Mouse (Mus musculus): ENCODE results near the gene Adi1. TPM values are rescaled to one million over a fixed set of nuclear protein-coding genes. Genes with fewer than 3 reads are reported as not detected.
A peak's percentile ranks its signal among the peaks of the same experiment; 100 is the strongest.

Gene Adi1
- polyA plus RNA-seq, 1 experiment from 2014 or later: 27.0 TPM

GRCm38 (mm10) chr12:28697821-28698595 is 23.0 kb downstream of the Adi1 start:
- WGBS: 74% methylated on average over 14 of the region's 14 CpGs
- Histone ChIP-seq H3K4me3 (replicated peaks) (no peak overlapping the region), H3K27ac (replicated peaks) (no peak overlapping the region), H3K9me3 (replicated peaks) (no peaks in the 10 kb centered on the region), H3K9ac (replicated peaks) (no peak overlapping the region), H3K36me3 (0 out of 2 replicates have a peak, but pooled peaks cover 13% of the 10 kb centered on the region), H3K4me1 (peaks cover 28% of the 10 kb centered on the region), H3K27me3 (replicated peaks) (no peaks in the 10 kb centered on the region), H3K4me2 (no peak overlapping the region)
- ATAC-seq (ENCODE audit: low FRiP score): no peak

- no peak overlapping the region for H3K4me3 ChIP-seq (replicated peaks)
- 0 out of 2 replicates have a peak overlapping the region, but pooled peaks have one; percentile 17 for H3K9ac ChIP-seq (replicated peaks)
- peak overlapping the region; percentile 62 for H3K27ac ChIP-seq (replicated peaks)
- WGBS: 72% methylated on average over 5 of the region's 5 CpGs
- H3K36me3 ChIP-seq: 0 out of 2 replicates have a peak, but pooled peaks cover 13% of the 10 kb centered on the region
- H3K4me2 ChIP-seq: no peak overlapping the region
- H3K4me1 ChIP-seq: peaks cover 29% of the 10 kb centered on the region
- no peaks in the 10 kb centered on the region for H3K27me3 ChIP-seq (replicated peaks)
- ATAC-seq (ENCODE audit: low FRiP score): no peak
- no peaks in the 10 kb centered on the region for H3K9me3 ChIP-seq (replicated peaks)
Observed at GRCm38 (mm10) chr12:28699086-28699485, 24.1 kb downstream of the Adi1 start.

GRCm38 (mm10) chr12:28699656-28700055 is 24.6 kb downstream of the Adi1 start:
- Histone ChIP-seq H3K27me3 (replicated peaks) (no peaks in the 10 kb centered on the region), H3K9me3 (replicated peaks) (no peaks in the 10 kb centered on the region), H3K4me3 (replicated peaks) (no peak overlapping the region), H3K27ac (replicated peaks) (peak overlapping the region; percentile 89), H3K4me2 (no peak overlapping the region), H3K9ac (replicated peaks) (0 out of 2 replicates have a peak overlapping the region, but pooled peaks have one; percentile 17), H3K4me1 (peaks cover 34% of the 10 kb centered on the region), H3K36me3 (0 out of 2 replicates have a peak, but pooled peaks cover 10% of the 10 kb centered on the region)
- WGBS: 8% methylated on average over 6 of the region's 6 CpGs
- peak; percentile 55; the same call in 1 of the 2 replicates for ATAC-seq (ENCODE audit: low FRiP score)

GRCm38 (mm10) chr12:28700101-28700511 is 25.1 kb downstream of the Adi1 start:
- Histone ChIP-seq H3K4me2 (no peak overlapping the region), H3K36me3 (0 out of 2 replicates have a peak, but pooled peaks cover 5% of the 10 kb centered on the region), H3K9me3 (replicated peaks) (no peaks in the 10 kb centered on the region), H3K27me3 (replicated peaks) (no peaks in the 10 kb centered on the region), H3K27ac (replicated peaks) (peak overlapping the region; percentile 89), H3K9ac (replicated peaks) (0 out of 2 replicates have a peak overlapping the region, but pooled peaks have one; percentile 24), H3K4me1 (peaks cover 39% of the 10 kb centered on the region), H3K4me3 (replicated peaks) (no peak overlapping the region)
- ATAC-seq (ENCODE audit: low FRiP score): peak; percentile 51
- WGBS: 24% methylated on average over 3 of the region's 3 CpGs

- WGBS: 66% methylated on average over 19 of the region's 19 CpGs
Observed at GRCm38 (mm10) chr12:28700561-28701025, 25.6 kb downstream of the Adi1 start.

GRCm38 (mm10) chr12:28701302-28701701 is 26.3 kb downstream of the Adi1 start:
- H3K27ac ChIP-seq (replicated peaks): peak overlapping the region; percentile 89
- no peaks in the 10 kb centered on the region for H3K27me3 ChIP-seq (replicated peaks)
- no peak overlapping the region for H3K9ac ChIP-seq (replicated peaks)
- no peak overlapping the region for H3K4me2 ChIP-seq
- WGBS: 78% methylated on average over 11 of the region's 11 CpGs
- no peak overlapping the region for H3K4me3 ChIP-seq (replicated peaks)
- no peaks in the 10 kb centered on the region for H3K9me3 ChIP-seq (replicated peaks)
- 0 out of 2 replicates have a peak, but pooled peaks cover 4% of the 10 kb centered on the region for H3K36me3 ChIP-seq
- peaks cover 39% of the 10 kb centered on the region for H3K4me1 ChIP-seq
- ATAC-seq (ENCODE audit: low FRiP score): no peak

More at GRCm38 (mm10) chr12:28700561-28701025, 25.6 kb downstream of the Adi1 start:
- Histone ChIP-seq H3K4me3 (replicated peaks) (no peak overlapping the region), H3K27me3 (replicated peaks) (no peaks in the 10 kb centered on the region), H3K4me2 (no peak overlapping the region), H3K27ac (replicated peaks) (peak overlapping the region; percentile 89), H3K9me3 (replicated peaks) (no peaks in the 10 kb centered on the region), H3K9ac (replicated peaks) (0 out of 2 replicates have a peak overlapping the region, but pooled peaks have one; percentile 24), H3K4me1 (peaks cover 39% of the 10 kb centered on the region), H3K36me3 (0 out of 2 replicates have a peak, but pooled peaks cover 4% of the 10 kb centered on the region)
- ATAC-seq (ENCODE audit: low FRiP score): peak; percentile 35

- H3K9me3 ChIP-seq (replicated peaks): no peaks in the 10 kb centered on the region
- WGBS: 7% methylated on average over 12 of the region's 12 CpGs
- peak overlapping the region; percentile 23; the same call in 1 of the 2 replicates for H3K27ac ChIP-seq (replicated peaks)
- ATAC-seq (ENCODE audit: low FRiP score): no peak
- peaks cover 35% of the 10 kb centered on the region for H3K4me1 ChIP-seq
- H3K9ac ChIP-seq (replicated peaks): 0 out of 2 replicates have a peak overlapping the region, but pooled peaks have one; percentile 30
- H3K36me3 ChIP-seq: peaks cover 5% of the 10 kb centered on the region; the same call in 1 of the 2 replicates
- H3K4me2 ChIP-seq: peak overlapping the region; percentile 13; the same call in 1 of the 2 replicates
- H3K4me3 ChIP-seq (replicated peaks): no peak overlapping the region
- H3K27me3 ChIP-seq (replicated peaks): no peaks in the 10 kb centered on the region
Observed at GRCm38 (mm10) chr12:28704381-28704780, 29.4 kb downstream of the Adi1 start.

- Histone ChIP-seq H3K9me3 (replicated peaks) (no peaks in the 10 kb centered on the region), H3K36me3 (peaks cover 5% of the 10 kb centered on the region; the same call in 1 of the 2 replicates), H3K27me3 (replicated peaks) (no peaks in the 10 kb centered on the region), H3K4me1 (peaks cover 30% of the 10 kb centered on the region), H3K9ac (replicated peaks) (peak overlapping the region; percentile 30; the same call in 1 of the 2 replicates), H3K4me3 (replicated peaks) (no peak overlapping the region), H3K27ac (replicated peaks) (no peak overlapping the region), H3K4me2 (no peak overlapping the region)
- no peak for ATAC-seq (ENCODE audit: low FRiP score)
- 87% methylated on average over 6 of the region's 6 CpGs for WGBS
Observed at GRCm38 (mm10) chr12:28705204-28705603, 30.2 kb downstream of the Adi1 start.

- WGBS: 85% methylated on average over 4 of the region's 4 CpGs
Observed at GRCm38 (mm10) chr12:28708154-28708553, 33.1 kb downstream of the Adi1 start.

GRCm38 (mm10) chr12:28710566-28711185 is 35.6 kb downstream of the Adi1 start:
- Histone ChIP-seq H3K9ac (replicated peaks) (no peak overlapping the region; the same call in 1 of the 2 replicates), H3K4me3 (replicated peaks) (no peak overlapping the region), H3K36me3 (peaks cover 12% of the 10 kb centered on the region), H3K9me3 (replicated peaks) (no peaks in the 10 kb centered on the region), H3K27ac (replicated peaks) (no peak overlapping the region; the same call in 1 of the 2 replicates), H3K27me3 (replicated peaks) (no peaks in the 10 kb centered on the region), H3K4me1 (peaks cover 7% of the 10 kb centered on the region; the same call in 1 of the 2 replicates), H3K4me2 (no peak overlapping the region)
- no peak for ATAC-seq (ENCODE audit: low FRiP score)
- 51% methylated on average over 22 of the region's 22 CpGs for WGBS

More at GRCm38 (mm10) chr12:28708154-28708553, 33.1 kb downstream of the Adi1 start:
- Histone ChIP-seq H3K4me1 (peaks cover 18% of the 10 kb centered on the region), H3K9ac (replicated peaks) (no peak overlapping the region), H3K4me2 (no peak overlapping the region), H3K4me3 (replicated peaks) (no peak overlapping the region), H3K9me3 (replicated peaks) (no peaks in the 10 kb centered on the region), H3K27me3 (replicated peaks) (no peaks in the 10 kb centered on the region), H3K27ac (replicated peaks) (no peak overlapping the region), H3K36me3 (peaks cover 12% of the 10 kb centered on the region)
- ATAC-seq (ENCODE audit: low FRiP score): no peak
